Mouse (Mus musculus) spleen, postnatal 4 days (tissue): ENCODE data around the gene Tcf20.

Source experiments
- DNase-seq, 2 experiments: peaks; one replicate each; pipeline ENCODE4 v3.0.0; 2022; ENCODE audit warnings: low spot score in 2 of 2

Tcf20 gene

GRCm38 (mm10) chr15:82959151-82959550, 28.5 kb downstream of the Tcf20 start:
- no peak for DNase-seq

GRCm38 (mm10) chr15:82958253-82958701, 29.4 kb downstream of the Tcf20 start:
- no peak for DNase-seq

GRCm38 (mm10) chr15:82956721-82957120, 31.0 kb downstream of the Tcf20 start:
- DNase-seq: no peak

GRCm38 (mm10) chr15:82956310-82956709, 31.4 kb downstream of the Tcf20 start:
- DNase-seq: no peak

- DNase-seq: no peak
Measured at GRCm38 (mm10) chr15:82955286-82955685, 32.4 kb downstream of the Tcf20 start.

- DNase-seq: no peak
Measured at GRCm38 (mm10) chr15:82954034-82954433, 33.6 kb downstream of the Tcf20 start.

GRCm38 (mm10) chr15:82953096-82953495, 34.6 kb downstream of the Tcf20 start:
- no peak for DNase-seq

GRCm38 (mm10) chr15:82952292-82952705, 35.4 kb downstream of the Tcf20 start:
- DNase-seq: no peak

GRCm38 (mm10) chr15:82950246-82950645, 37.4 kb downstream of the Tcf20 start:
- no peak for DNase-seq

- DNase-seq: no peak
Measured at GRCm38 (mm10) chr15:82947431-82947830, 40.2 kb downstream of the Tcf20 start.

GRCm38 (mm10) chr15:82944479-82945195, 43.0 kb downstream of the Tcf20 start:
- no peak for DNase-seq

- no peak for DNase-seq
Measured at GRCm38 (mm10) chr15:82941733-82942132, 45.9 kb downstream of the Tcf20 start.

GRCm38 (mm10) chr15:82940494-82941214, 47.0 kb downstream of the Tcf20 start:
- no peak for DNase-seq

- no peak for DNase-seq
Measured at GRCm38 (mm10) chr15:82938155-82938569, 49.5 kb downstream of the Tcf20 start.

- no peak for DNase-seq
Measured at GRCm38 (mm10) chr15:82937428-82937992, 50.2 kb downstream of the Tcf20 start.

GRCm38 (mm10) chr15:82934971-82935370, 52.7 kb downstream of the Tcf20 start:
- DNase-seq: no peak

- no peak for DNase-seq
Measured at GRCm38 (mm10) chr15:82932936-82933650, 54.6 kb downstream of the Tcf20 start.

GRCm38 (mm10) chr15:82931436-82931835, 56.2 kb downstream of the Tcf20 start:
- DNase-seq: no peak

GRCm38 (mm10) chr15:82929595-82929994, 58.1 kb downstream of the Tcf20 start:
- DNase-seq: no peak

- no peak for DNase-seq
Measured at GRCm38 (mm10) chr15:82928844-82929243, 58.8 kb downstream of the Tcf20 start.

- DNase-seq: no peak
Measured at GRCm38 (mm10) chr15:82928023-82928422, 59.6 kb downstream of the Tcf20 start.

- DNase-seq: no peak
Measured at GRCm38 (mm10) chr15:82927057-82927456, 60.6 kb downstream of the Tcf20 start.
